Mouse (Mus musculus): ENCODE measurements around the gene Ldha.
A peak's percentile ranks its signal among the peaks of the same experiment; 100 is the strongest.

The Ldha gene

GRCm38 (mm10) chr7:46838104-46838671 lies 3.1 kb upstream of the Ldha start:
- DNase-seq (ENCODE audit: low spot score), result peak; percentile 70

GRCm38 (mm10) chr7:46838891-46839302 lies 2.4 kb upstream of the Ldha start:
- DNase-seq (ENCODE audit: low spot score), result peak; percentile 67

- DNase-seq (ENCODE audit: low spot score), result no peak
These were observed 1.8 kb upstream of the Ldha start for GRCm38 (mm10) chr7:46839446-46839845.

- no peak for DNase-seq (ENCODE audit: low spot score)
These were observed 1.4 kb upstream of the Ldha start for GRCm38 (mm10) chr7:46839861-46840260.

GRCm38 (mm10) chr7:46840326-46840725 lies 949 bp upstream of the Ldha start:
- DNase-seq (ENCODE audit: low spot score), result no peak

- DNase-seq (ENCODE audit: low spot score), result no peak
These were observed 1.0 kb downstream of the Ldha start for GRCm38 (mm10) chr7:46842278-46842677.

GRCm38 (mm10) chr7:46843576-46843975 lies 2.3 kb downstream of the Ldha start:
- no peak for DNase-seq (ENCODE audit: low spot score)

GRCm38 (mm10) chr7:46845211-46845977 lies 4.1 kb downstream of the Ldha start:
- DNase-seq (ENCODE audit: low spot score), result peak; percentile 97

GRCm38 (mm10) chr7:46845978-46846485 lies 4.8 kb downstream of the Ldha start:
- DNase-seq (ENCODE audit: low spot score), result peak; percentile 60

- DNase-seq (ENCODE audit: low spot score), result peak; percentile 84
These were observed 5.4 kb downstream of the Ldha start for GRCm38 (mm10) chr7:46846486-46847244.

GRCm38 (mm10) chr7:46849287-46849686 lies 8.0 kb downstream of the Ldha start:
- no peak for DNase-seq (ENCODE audit: low spot score)

- DNase-seq (ENCODE audit: low spot score), result peak; percentile 44
These were observed 9.8 kb downstream of the Ldha start for GRCm38 (mm10) chr7:46851026-46851425.

GRCm38 (mm10) chr7:46852666-46853065 lies 11.4 kb downstream of the Ldha start:
- DNase-seq (ENCODE audit: low spot score), result no peak

GRCm38 (mm10) chr7:46853365-46853764 lies 12.1 kb downstream of the Ldha start:
- DNase-seq (ENCODE audit: low spot score), result no peak

- peak; percentile 44 for DNase-seq (ENCODE audit: low spot score)
These were observed 14.7 kb downstream of the Ldha start for GRCm38 (mm10) chr7:46855866-46856560.

GRCm38 (mm10) chr7:46857436-46857835 lies 16.2 kb downstream of the Ldha start:
- no peak for DNase-seq (ENCODE audit: low spot score)

- DNase-seq (ENCODE audit: low spot score), result no peak
These were observed 17.8 kb downstream of the Ldha start for GRCm38 (mm10) chr7:46859031-46859430.

- no peak for DNase-seq (ENCODE audit: low spot score)
These were observed 19.7 kb downstream of the Ldha start, which contains the start of gene Ldhc for GRCm38 (mm10) chr7:46860996-46861395. TSS of gene Ldhc (plus strand) at chr7:46861203.

GRCm38 (mm10) chr7:46871988-46872387 lies 30.7 kb downstream of the Ldha start:
- no peak for DNase-seq (ENCODE audit: low spot score)

GRCm38 (mm10) chr7:46876841-46877240 lies 35.6 kb downstream of the Ldha start:
- DNase-seq (ENCODE audit: low spot score), result no peak

- DNase-seq (ENCODE audit: low spot score), result no peak
These were observed 36.0 kb downstream of the Ldha start for GRCm38 (mm10) chr7:46877255-46877654.

- DNase-seq (ENCODE audit: low spot score), result no peak
These were observed 38.6 kb downstream of the Ldha start for GRCm38 (mm10) chr7:46879851-46880250.
